Mouse (Mus musculus) thymus, adult 2 months (tissue): Measurements from ENCODE around the gene Syce2.
A peak's percentile ranks its signal among the peaks of the same experiment; 100 is the strongest.

Experiments
- CTCF ChIP-seq: fragments of 200-500 bp; IDR thresholded peaks from 2 replicates; pipeline ENCODE4 v1.5.1; 2012; ENCODE audit warnings: mild to moderate bottlenecking, control low read depth, low read length, moderate library complexity, borderline replicate concordance; ENCODE audit not compliant: control insufficient read depth, poor library complexity, insufficient read depth; ENCODE audit errors: extremely low read depth
- POLR2A ChIP-seq: fragments of 200-500 bp; IDR thresholded peaks from 2 replicates; pipeline ENCODE4 v1.6.1; 2012; ENCODE audit warnings: mild to moderate bottlenecking, low read length, control low read depth, moderate library complexity; ENCODE audit not compliant: control insufficient read depth, poor library complexity, insufficient read depth; ENCODE audit errors: extremely low read depth

GRCm38 (mm10) chr8:84902367-84902919 is 30.5 kb downstream of the Syce2 start:
- no peak for TF ChIP-seq CTCF
- peak; percentile 8; the same call in 1 of the 2 replicates for TF ChIP-seq POLR2A
